11 mouse cellular contexts compared by ENCODE assay signal in genomic region chr13:64204726-64205125, GRCm38 (mm10). TPM values are rescaled to one million over a fixed set of nuclear protein-coding genes. Genes with fewer than 3 reads are reported as not detected.
DNase-seq lines count a peak whose midpoint lies in the region; ATAC-seq and TF ChIP-seq lines count a peak whose summit lies in the region.
"Had no signal": no experiment of that assay in that cellular context is flagged by ENCODE, and none has a peak within 500 bp of the region (broad histone marks: within the 10 kb centered on the region; RNA-seq: fewer than 3 reads in every experiment).

No protein-coding gene starts in this region.

- 32% methylated on average over 2 of the region's 2 CpGs for WGBS in spleen, adult 2 months
- WGBS in liver, embryonic 14.5 days (ENCODE audit: insufficient replicate concordance): 56% methylated on average over 2 of the region's 2 CpGs
- 78% methylated on average over 2 of the region's 2 CpGs for WGBS in forebrain, embryonic 14.5 days

- no peak overlapping the region for H3K4me3 ChIP-seq in spleen, adult 2 months (ENCODE audit: extremely low read depth, insufficient read depth, insufficient read length)
- H3K4me3 ChIP-seq in liver, embryonic 14.5 days (ENCODE audit: insufficient read depth in 1 of 2, low read depth in 2 of 2, low read length in 2 of 2): no peak overlapping the region
- H3K4me3 ChIP-seq in forebrain, embryonic 14.5 days (ENCODE audit: low read depth, low read length): no peak overlapping the region
- H3K4me3 ChIP-seq: hindbrain, embryonic 15.5 days; liver, embryonic 13.5 days had no signal

- no peak for TF ChIP-seq EP300 in liver, embryonic 14.5 days (IDR thresholded peaks at IDR 0.05; ENCODE audit: low read depth)

- TF ChIP-seq CTCF in spleen, adult 2 months (IDR thresholded peaks at IDR 0.05; ENCODE audit: extremely low read depth, insufficient read depth, insufficient read length, insufficient replicate concordance): peak; percentile 24; the same call in 1 of the 2 replicates
- TF ChIP-seq CTCF in liver, embryonic 14.5 days (IDR thresholded peaks at IDR 0.05; ENCODE audit: low read depth): peak; percentile 53

- H3K36me3 ChIP-seq in spleen, adult 2 months (ENCODE audit: control insufficient read depth, insufficient read depth, low read length): no peaks in the 10 kb centered on the region
- H3K36me3 ChIP-seq in liver, embryonic 14.5 days (replicated peaks; ENCODE audit: control insufficient read depth, insufficient read depth, low read depth): no peaks in the 10 kb centered on the region
- H3K36me3 ChIP-seq in forebrain, embryonic 14.5 days (ENCODE audit: control insufficient read depth, insufficient read depth, low read length): no peaks in the 10 kb centered on the region
- H3K36me3 ChIP-seq: G1E; liver, embryonic 13.5 days had no signal

- H3K9me3 ChIP-seq in liver, embryonic 14.5 days (ENCODE audit: control insufficient read depth, low read length): no peaks in the 10 kb centered on the region
- no peaks in the 10 kb centered on the region for H3K9me3 ChIP-seq in forebrain, embryonic 14.5 days (replicated peaks; ENCODE audit: control insufficient read depth, low read length)
- H3K9me3 ChIP-seq: G1E; hindbrain, embryonic 15.5 days; liver, embryonic 13.5 days had no signal

- DNase-seq in heart, adult 11 months: peak; percentile 54
- no peak for DNase-seq in heart, postnatal 36 days
- DNase-seq in spleen, adult 2 months (ENCODE audit: low read depth in 1 of 2, low spot score in 2 of 2): no peak
- DNase-seq in spleen, postnatal 4 days (ENCODE audit: low spot score in 2 of 2): no peak
- DNase-seq in liver, embryonic 14.5 days (ENCODE audit: low read depth in 3 of 3, low spot score in 3 of 3): no peak
- DNase-seq in thymus, postnatal 4 days: peak; percentile 75
- DNase-seq in forebrain, embryonic 14.5 days (ENCODE audit: low spot score): no peak
- no peak for DNase-seq in left cerebral cortex, postnatal 10 days (ENCODE audit: extremely low spot score in 1 of 2, low spot score in 2 of 2)
- DNase-seq: liver, embryonic 13.5 days had no signal

- no peak overlapping the region for H3K4me2 ChIP-seq in liver, embryonic 14.5 days (ENCODE audit: low read depth)
- H3K4me2 ChIP-seq in forebrain, embryonic 14.5 days (ENCODE audit: low read length): no peak overlapping the region
- H3K4me2 ChIP-seq: hindbrain, embryonic 15.5 days; liver, embryonic 13.5 days had no signal

- no peak for TF ChIP-seq POLR2A in spleen, adult 2 months (IDR thresholded peaks at IDR 0.05; ENCODE audit: low read depth, low read length)

- intact Hi-C loops in heart, postnatal 36 days (cut with DNase I): no loop called here
- intact Hi-C loops in left cerebral cortex, postnatal 10 days (cut with DNase I): no loop called here

- no peak overlapping the region for H3K27ac ChIP-seq in spleen, adult 2 months (ENCODE audit: insufficient read depth, low read length)
- no peak overlapping the region for H3K27ac ChIP-seq in liver, embryonic 14.5 days
- no peak overlapping the region for H3K27ac ChIP-seq in forebrain, embryonic 14.5 days (ENCODE audit: low read depth, low read length)
- H3K27ac ChIP-seq: hindbrain, embryonic 15.5 days; liver, embryonic 13.5 days had no signal

- no peaks in the 10 kb centered on the region for H3K4me1 ChIP-seq in spleen, adult 2 months (ENCODE audit: control insufficient read depth, insufficient read depth, insufficient read length)
- H3K4me1 ChIP-seq in liver, embryonic 14.5 days (replicated peaks; ENCODE audit: control insufficient read depth in 2 of 2, insufficient read depth in 2 of 2, low read length in 1 of 2): no peaks in the 10 kb centered on the region
- H3K4me1 ChIP-seq in forebrain, embryonic 14.5 days (ENCODE audit: control insufficient read depth, insufficient read depth, low read length): no peaks in the 10 kb centered on the region
- H3K4me1 ChIP-seq: hindbrain, embryonic 15.5 days; liver, embryonic 13.5 days had no signal

- no peak for ATAC-seq in liver, embryonic 14.5 days (ENCODE audit: insufficient read depth)
- ATAC-seq in forebrain, embryonic 14.5 days: no peak

- H3K9ac ChIP-seq in liver, embryonic 14.5 days (replicated peaks): no peak overlapping the region
- H3K9ac ChIP-seq in forebrain, embryonic 14.5 days (ENCODE audit: low read length): no peak overlapping the region
- H3K9ac ChIP-seq: hindbrain, embryonic 15.5 days; liver, embryonic 13.5 days had no signal

- H3K27me3 ChIP-seq in spleen, adult 2 months (ENCODE audit: control insufficient read depth, insufficient read depth, low read length): no peaks in the 10 kb centered on the region
- H3K27me3 ChIP-seq in liver, embryonic 14.5 days (ENCODE audit: control insufficient read depth, insufficient read depth, low read length): no peaks in the 10 kb centered on the region
- H3K27me3 ChIP-seq in forebrain, embryonic 14.5 days (replicated peaks; ENCODE audit: control insufficient read depth, insufficient read depth, low read length): no peaks in the 10 kb centered on the region
- H3K27me3 ChIP-seq: hindbrain, embryonic 15.5 days; liver, embryonic 13.5 days had no signal

RNA-seq across cellular contexts. Expression of gene Habp4, which starts 43.1 kb away (rescaled TPM):
- total RNA-seq in heart, postnatal 36 days (2021): 10 to 100 TPM; 48.7 to 51.1 TPM
- polyA plus RNA-seq in spleen, adult 2 months (2012; rRNA removed): 8.3 and 10.3 TPM in 2 replicates
- 6.4 and 10.3 TPM in 2 replicates for polyA plus RNA-seq in liver, embryonic 14.5 days (2012; rRNA removed)
- polyA plus RNA-seq in liver, embryonic 14.5 days (2014; fragmentation: Nextera tagmentation; extraction: Ambion mirVana): 7.7 and 9.7 TPM in 2 replicates
- polyA plus RNA-seq in forebrain, embryonic 14.5 days (2014; fragmentation: Nextera tagmentation; extraction: Ambion mirVana): 17.5 and 18.1 TPM in 2 replicates
- total RNA-seq in left cerebral cortex, postnatal 10 days (2021): 100 to 1,000 TPM; 119 to 127 TPM

RNA-seq across cellular contexts. Expression of gene Zfp367, which starts 51.7 kb away (rescaled TPM):
- 10 to 100 TPM; 20.9 to 22.8 TPM for total RNA-seq in heart, postnatal 36 days (2021)
- polyA plus RNA-seq in spleen, adult 2 months (2012; rRNA removed): 4.4 and 5.8 TPM in 2 replicates
- 11.7 and 15.2 TPM in 2 replicates for polyA plus RNA-seq in liver, embryonic 14.5 days (2012; rRNA removed)
- 23.5 and 26.5 TPM in 2 replicates for polyA plus RNA-seq in liver, embryonic 14.5 days (2014; fragmentation: Nextera tagmentation; extraction: Ambion mirVana)
- polyA plus RNA-seq in forebrain, embryonic 14.5 days (2014; fragmentation: Nextera tagmentation; extraction: Ambion mirVana): 13.0 and 15.0 TPM in 2 replicates
- total RNA-seq in left cerebral cortex, postnatal 10 days (2021): 10 to 100 TPM in 1 of 2 experiments, 1 to 10 TPM in 1; 9.9 to 10.1 TPM

Comparison
In these comparisons a context has a peak if more than half of its experiments do, and no peak if none do; other contexts are left out.
1. DNase-seq: peak in heart, adult 11 months (single experiment) and thymus, postnatal 4 days (single experiment); none in heart, postnatal 36 days (0 of 2), spleen, adult 2 months (0 of 2), spleen, postnatal 4 days (0 of 2), liver, embryonic 14.5 days (0 of 3), forebrain, embryonic 14.5 days (single experiment) and left cerebral cortex, postnatal 10 days (0 of 2).